Mouse (Mus musculus): ENCODE data around the gene Pcgf1. TPM values are rescaled to one million over a fixed set of nuclear protein-coding genes. Genes with fewer than 3 reads are reported as not detected.
A peak's percentile ranks its signal among the peaks of the same experiment; 100 is the strongest.

Pcgf1 gene
- total and polyA plus RNA-seq, 2 experiments from 2014 or later = 16.1 to 30.7 TPM

- DNase-seq = peak; percentile 84
- H3K9ac ChIP-seq = no peak overlapping the region
- no peak for TF ChIP-seq CTCF (IDR thresholded peaks at IDR 0.05; ENCODE audit: low read depth)
- peaks cover 66% of the 10 kb centered on the region for H3K27me3 ChIP-seq (ENCODE audit: insufficient read depth, low read length)
- H3K9me3 ChIP-seq (ENCODE audit: low read length) = no peaks in the 10 kb centered on the region
- H3K4me1 ChIP-seq (ENCODE audit: insufficient read depth) = no peaks in the 10 kb centered on the region
- ATAC-seq = no peak
- no peak overlapping the region for H3K27ac ChIP-seq (ENCODE audit: low read depth, low read length)
- H3K4me3 ChIP-seq (ENCODE audit: low read depth, low read length) = no peak overlapping the region
- WGBS = 1% methylated on average over 58 of the region's 58 CpGs
- H3K36me3 ChIP-seq (ENCODE audit: insufficient read depth) = no peaks in the 10 kb centered on the region
- H3K4me2 ChIP-seq (ENCODE audit: low read depth) = no peak overlapping the region
Measured at GRCm38 (mm10) chr6:83070311-83071219, 7.1 kb upstream of the Pcgf1 start.

- Histone ChIP-seq H3K4me3 (ENCODE audit: low read depth, low read length) (no peak overlapping the region), H3K27ac (ENCODE audit: low read depth, low read length) (no peak overlapping the region), H3K9me3 (ENCODE audit: low read length) (no peaks in the 10 kb centered on the region), H3K9ac (no peak overlapping the region), H3K27me3 (ENCODE audit: insufficient read depth, low read length) (peaks cover 65% of the 10 kb centered on the region), H3K4me2 (ENCODE audit: low read depth) (no peak overlapping the region), H3K4me1 (ENCODE audit: insufficient read depth) (no peaks in the 10 kb centered on the region), H3K36me3 (ENCODE audit: insufficient read depth) (no peaks in the 10 kb centered on the region)
- TF ChIP-seq CTCF (IDR thresholded peaks at IDR 0.05; ENCODE audit: low read depth) = no peak
- 3% methylated on average over 23 of the region's 24 CpGs for WGBS
- ATAC-seq (peak; percentile 25; the same call in 1 of the 2 replicates), DNase-seq (no peak)
Measured at GRCm38 (mm10) chr6:83071220-83071619, 6.4 kb upstream of the Pcgf1 start.

- no peak overlapping the region for H3K9ac ChIP-seq
- DNase-seq (no peak), ATAC-seq (no peak)
- 17% methylated on average over 2 of the region's 2 CpGs for WGBS
- no peaks in the 10 kb centered on the region for H3K9me3 ChIP-seq (ENCODE audit: low read length)
- no peak overlapping the region for H3K4me2 ChIP-seq (ENCODE audit: low read depth)
- no peaks in the 10 kb centered on the region for H3K36me3 ChIP-seq (ENCODE audit: insufficient read depth)
- no peaks in the 10 kb centered on the region for H3K4me1 ChIP-seq (ENCODE audit: insufficient read depth)
- H3K4me3 ChIP-seq (ENCODE audit: low read depth, low read length) = no peak overlapping the region
- peak; percentile 24; the same call in 1 of the 2 replicates for TF ChIP-seq CTCF (IDR thresholded peaks at IDR 0.05; ENCODE audit: low read depth)
- peaks cover 48% of the 10 kb centered on the region for H3K27me3 ChIP-seq (ENCODE audit: insufficient read depth, low read length)
- no peak overlapping the region for H3K27ac ChIP-seq (ENCODE audit: low read depth, low read length)
Measured at GRCm38 (mm10) chr6:83074979-83075378, 2.7 kb upstream of the Pcgf1 start.

GRCm38 (mm10) chr6:83078324-83078858, 722 bp downstream of the Pcgf1 start:
- peak; percentile 96 for ATAC-seq
- DNase-seq = peak; percentile 100
- Histone ChIP-seq H3K9ac (peak overlapping the region; percentile 79), H3K9me3 (ENCODE audit: low read length) (no peaks in the 10 kb centered on the region), H3K36me3 (ENCODE audit: insufficient read depth) (peaks cover 14% of the 10 kb centered on the region; the same call in 1 of the 2 replicates), H3K4me2 (ENCODE audit: low read depth) (peak overlapping the region; percentile 97), H3K27me3 (ENCODE audit: insufficient read depth, low read length) (peaks cover 28% of the 10 kb centered on the region), H3K4me3 (ENCODE audit: low read depth, low read length) (peak overlapping the region; percentile 74), H3K4me1 (ENCODE audit: insufficient read depth) (no peaks in the 10 kb centered on the region), H3K27ac (ENCODE audit: low read depth, low read length) (peak overlapping the region; percentile 93)
- TF ChIP-seq CTCF (IDR thresholded peaks at IDR 0.05; ENCODE audit: low read depth) = peak; percentile 66
- WGBS = 0% methylated on average over 42 of the region's 46 CpGs

- no peak overlapping the region for H3K4me2 ChIP-seq (ENCODE audit: low read depth)
- no peak overlapping the region for H3K27ac ChIP-seq (ENCODE audit: low read depth, low read length)
- H3K4me3 ChIP-seq (ENCODE audit: low read depth, low read length) = no peak overlapping the region
- no peaks in the 10 kb centered on the region for H3K4me1 ChIP-seq (ENCODE audit: insufficient read depth)
- TF ChIP-seq CTCF (IDR thresholded peaks at IDR 0.05; ENCODE audit: low read depth) = no peak
- peaks cover 30% of the 10 kb centered on the region for H3K27me3 ChIP-seq (ENCODE audit: insufficient read depth, low read length)
- peaks cover 14% of the 10 kb centered on the region; the same call in 1 of the 2 replicates for H3K36me3 ChIP-seq (ENCODE audit: insufficient read depth)
- no peaks in the 10 kb centered on the region for H3K9me3 ChIP-seq (ENCODE audit: low read length)
- 98% methylated on average over 5 of the region's 5 CpGs for whole genome bisulfite sequencing
- DNase-seq = no peak
- no peak for ATAC-seq
- no peak overlapping the region for H3K9ac ChIP-seq
Measured at GRCm38 (mm10) chr6:83080210-83080609, 2.5 kb downstream of the Pcgf1 start.

GRCm38 (mm10) chr6:83083497-83083896, 5.8 kb downstream of the Pcgf1 start:
- no peak overlapping the region for H3K4me2 ChIP-seq (ENCODE audit: low read depth)
- TF ChIP-seq CTCF (IDR thresholded peaks at IDR 0.05; ENCODE audit: low read depth) = no peak
- no peak overlapping the region for H3K9ac ChIP-seq
- DNase-seq (no peak), ATAC-seq (no peak)
- H3K4me1 ChIP-seq (ENCODE audit: insufficient read depth) = no peaks in the 10 kb centered on the region
- peaks cover 14% of the 10 kb centered on the region; the same call in 1 of the 2 replicates for H3K36me3 ChIP-seq (ENCODE audit: insufficient read depth)
- WGBS = 15% methylated on average over 5 of the region's 5 CpGs
- no peaks in the 10 kb centered on the region for H3K9me3 ChIP-seq (ENCODE audit: low read length)
- H3K27ac ChIP-seq (ENCODE audit: low read depth, low read length) = no peak overlapping the region
- H3K4me3 ChIP-seq (ENCODE audit: low read depth, low read length) = no peak overlapping the region
- peaks cover 38% of the 10 kb centered on the region for H3K27me3 ChIP-seq (ENCODE audit: insufficient read depth, low read length)

- TF ChIP-seq CTCF (IDR thresholded peaks at IDR 0.05; ENCODE audit: low read depth) = no peak
- no peak overlapping the region for H3K27ac ChIP-seq (ENCODE audit: low read depth, low read length)
- H3K9me3 ChIP-seq (ENCODE audit: low read length) = no peaks in the 10 kb centered on the region
- no peak overlapping the region for H3K4me2 ChIP-seq (ENCODE audit: low read depth)
- ATAC-seq = no peak
- H3K4me3 ChIP-seq (ENCODE audit: low read depth, low read length) = no peak overlapping the region
- WGBS = 4% methylated on average over 6 of the region's 6 CpGs
- H3K27me3 ChIP-seq (ENCODE audit: insufficient read depth, low read length) = peaks cover 46% of the 10 kb centered on the region
- no peaks in the 10 kb centered on the region for H3K4me1 ChIP-seq (ENCODE audit: insufficient read depth)
- H3K36me3 ChIP-seq (ENCODE audit: insufficient read depth) = peaks cover 14% of the 10 kb centered on the region; the same call in 1 of the 2 replicates
- no peak for DNase-seq
- H3K9ac ChIP-seq = no peak overlapping the region
Measured at GRCm38 (mm10) chr6:83084477-83084876, 6.8 kb downstream of the Pcgf1 start.
